Mouse (Mus musculus): Measurements from ENCODE around the gene Mitf. TPM values are rescaled to one million over a fixed set of nuclear protein-coding genes. Genes with fewer than 3 reads are reported as not detected.

The Mitf gene
- polyA plus RNA-seq, 1 experiment from 2014 or later = 0.40 TPM

GRCm38 (mm10) chr6:97857690-97858089, 50.8 kb downstream of the Mitf start:
- no peaks in the 10 kb centered on the region for H3K9me3 ChIP-seq (replicated peaks; ENCODE audit: control insufficient read depth, low read length)
- 35% methylated on average over 3 of the region's 3 CpGs for WGBS (ENCODE audit: insufficient replicate concordance)

GRCm38 (mm10) chr6:97866575-97866974, 59.7 kb downstream of the Mitf start:
- Histone ChIP-seq H3K27me3 (ENCODE audit: control insufficient read depth, insufficient read depth, low read depth, low read length) (no peaks in the 10 kb centered on the region), H3K27ac (ENCODE audit: low read length) (no peak overlapping the region), H3K4me3 (ENCODE audit: low read depth, low read length) (no peak overlapping the region), H3K9ac (ENCODE audit: low read depth, low read length) (no peak overlapping the region), H3K4me2 (ENCODE audit: low read depth, low read length) (no peak overlapping the region), H3K4me1 (ENCODE audit: control insufficient read depth, low read depth, low read length) (no peaks in the 10 kb centered on the region), H3K9me3 (replicated peaks; ENCODE audit: control insufficient read depth, low read length) (no peaks in the 10 kb centered on the region), H3K36me3 (ENCODE audit: control insufficient read depth, insufficient read depth) (no peaks in the 10 kb centered on the region)
- 21% methylated on average over 7 of the region's 7 CpGs for WGBS (ENCODE audit: insufficient replicate concordance)
- ATAC-seq (ENCODE audit: low read depth) = no peak

More at GRCm38 (mm10) chr6:97857690-97858089, 50.8 kb downstream of the Mitf start:
- no peak overlapping the region for H3K4me3 ChIP-seq (ENCODE audit: low read depth, low read length)
- H3K27ac ChIP-seq (ENCODE audit: low read length) = no peak overlapping the region
- no peak for ATAC-seq (ENCODE audit: low read depth)
- no peaks in the 10 kb centered on the region for H3K27me3 ChIP-seq (ENCODE audit: control insufficient read depth, insufficient read depth, low read depth, low read length)
- no peaks in the 10 kb centered on the region for H3K36me3 ChIP-seq (ENCODE audit: control insufficient read depth, insufficient read depth)
- no peaks in the 10 kb centered on the region for H3K4me1 ChIP-seq (ENCODE audit: control insufficient read depth, low read depth, low read length)
- H3K4me2 ChIP-seq (ENCODE audit: low read depth, low read length) = no peak overlapping the region
- no peak overlapping the region for H3K9ac ChIP-seq (ENCODE audit: low read depth, low read length)

GRCm38 (mm10) chr6:97868005-97868404, 61.2 kb downstream of the Mitf start:
- Histone ChIP-seq H3K4me1 (ENCODE audit: control insufficient read depth, low read depth, low read length) (no peaks in the 10 kb centered on the region), H3K36me3 (ENCODE audit: control insufficient read depth, insufficient read depth) (no peaks in the 10 kb centered on the region), H3K27ac (ENCODE audit: low read length) (no peak overlapping the region), H3K9ac (ENCODE audit: low read depth, low read length) (no peak overlapping the region), H3K4me2 (ENCODE audit: low read depth, low read length) (no peak overlapping the region), H3K27me3 (ENCODE audit: control insufficient read depth, insufficient read depth, low read depth, low read length) (no peaks in the 10 kb centered on the region), H3K4me3 (ENCODE audit: low read depth, low read length) (no peak overlapping the region), H3K9me3 (replicated peaks; ENCODE audit: control insufficient read depth, low read length) (no peaks in the 10 kb centered on the region)
- WGBS (ENCODE audit: insufficient replicate concordance) = 54% methylated on average over 1 of the region's 1 CpGs
- no peak for ATAC-seq (ENCODE audit: low read depth)

GRCm38 (mm10) chr6:97869953-97870352, 63.1 kb downstream of the Mitf start:
- Histone ChIP-seq H3K27me3 (ENCODE audit: control insufficient read depth, insufficient read depth, low read depth, low read length) (no peaks in the 10 kb centered on the region), H3K4me3 (ENCODE audit: low read depth, low read length) (no peak overlapping the region), H3K4me2 (ENCODE audit: low read depth, low read length) (no peak overlapping the region), H3K27ac (ENCODE audit: low read length) (no peak overlapping the region), H3K36me3 (ENCODE audit: control insufficient read depth, insufficient read depth) (no peaks in the 10 kb centered on the region), H3K4me1 (ENCODE audit: control insufficient read depth, low read depth, low read length) (no peaks in the 10 kb centered on the region), H3K9ac (ENCODE audit: low read depth, low read length) (no peak overlapping the region), H3K9me3 (replicated peaks; ENCODE audit: control insufficient read depth, low read length) (no peaks in the 10 kb centered on the region)
- 42% methylated on average over 4 of the region's 4 CpGs for WGBS (ENCODE audit: insufficient replicate concordance)
- no peak for ATAC-seq (ENCODE audit: low read depth)

- Histone ChIP-seq H3K4me1 (ENCODE audit: control insufficient read depth, low read depth, low read length) (no peaks in the 10 kb centered on the region), H3K36me3 (ENCODE audit: control insufficient read depth, insufficient read depth) (no peaks in the 10 kb centered on the region), H3K27me3 (ENCODE audit: control insufficient read depth, insufficient read depth, low read depth, low read length) (no peaks in the 10 kb centered on the region), H3K9ac (ENCODE audit: low read depth, low read length) (no peak overlapping the region), H3K27ac (ENCODE audit: low read length) (no peak overlapping the region), H3K4me3 (ENCODE audit: low read depth, low read length) (no peak overlapping the region), H3K9me3 (replicated peaks; ENCODE audit: control insufficient read depth, low read length) (no peaks in the 10 kb centered on the region), H3K4me2 (ENCODE audit: low read depth, low read length) (no peak overlapping the region)
- ATAC-seq (ENCODE audit: low read depth) = no peak
- WGBS (ENCODE audit: insufficient replicate concordance) = 63% methylated on average over 4 of the region's 4 CpGs
Observed at GRCm38 (mm10) chr6:97871296-97872030, 64.6 kb downstream of the Mitf start.

GRCm38 (mm10) chr6:97873102-97873501, 66.2 kb downstream of the Mitf start:
- no peak for ATAC-seq (ENCODE audit: low read depth)
- no peak overlapping the region for H3K4me2 ChIP-seq (ENCODE audit: low read depth, low read length)

GRCm38 (mm10) chr6:97876990-97877389, 70.1 kb downstream of the Mitf start:
- no peaks in the 10 kb centered on the region for H3K27me3 ChIP-seq (ENCODE audit: control insufficient read depth, insufficient read depth, low read depth, low read length)
- H3K4me3 ChIP-seq (ENCODE audit: low read depth, low read length) = no peak overlapping the region
- H3K9ac ChIP-seq (ENCODE audit: low read depth, low read length) = no peak overlapping the region
- ATAC-seq (ENCODE audit: low read depth) = 0 out of 2 replicates have a peak, but pooled peaks have one; percentile 27
- no peak overlapping the region for H3K27ac ChIP-seq (ENCODE audit: low read length)
- no peaks in the 10 kb centered on the region for H3K9me3 ChIP-seq (replicated peaks; ENCODE audit: control insufficient read depth, low read length)
- H3K4me2 ChIP-seq (ENCODE audit: low read depth, low read length) = no peak overlapping the region
- no peaks in the 10 kb centered on the region for H3K36me3 ChIP-seq (ENCODE audit: control insufficient read depth, insufficient read depth)
- 29% methylated on average over 2 of the region's 2 CpGs for WGBS (ENCODE audit: insufficient replicate concordance)
- no peaks in the 10 kb centered on the region for H3K4me1 ChIP-seq (ENCODE audit: control insufficient read depth, low read depth, low read length)

More at GRCm38 (mm10) chr6:97873102-97873501, 66.2 kb downstream of the Mitf start:
- Histone ChIP-seq H3K9me3 (replicated peaks; ENCODE audit: control insufficient read depth, low read length) (no peaks in the 10 kb centered on the region), H3K4me3 (ENCODE audit: low read depth, low read length) (no peak overlapping the region), H3K27ac (ENCODE audit: low read length) (no peak overlapping the region), H3K4me1 (ENCODE audit: control insufficient read depth, low read depth, low read length) (no peaks in the 10 kb centered on the region), H3K36me3 (ENCODE audit: control insufficient read depth, insufficient read depth) (no peaks in the 10 kb centered on the region), H3K27me3 (ENCODE audit: control insufficient read depth, insufficient read depth, low read depth, low read length) (no peaks in the 10 kb centered on the region), H3K9ac (ENCODE audit: low read depth, low read length) (no peak overlapping the region)
- WGBS (ENCODE audit: insufficient replicate concordance) = 50% methylated on average over 2 of the region's 2 CpGs

- 44% methylated on average over 6 of the region's 6 CpGs for WGBS (ENCODE audit: insufficient replicate concordance)
- H3K36me3 ChIP-seq (ENCODE audit: control insufficient read depth, insufficient read depth) = no peaks in the 10 kb centered on the region
- no peaks in the 10 kb centered on the region for H3K9me3 ChIP-seq (replicated peaks; ENCODE audit: control insufficient read depth, low read length)
- no peaks in the 10 kb centered on the region for H3K27me3 ChIP-seq (ENCODE audit: control insufficient read depth, insufficient read depth, low read depth, low read length)
- no peak overlapping the region for H3K9ac ChIP-seq (ENCODE audit: low read depth, low read length)
- H3K4me2 ChIP-seq (ENCODE audit: low read depth, low read length) = no peak overlapping the region
- H3K4me3 ChIP-seq (ENCODE audit: low read depth, low read length) = no peak overlapping the region
- H3K27ac ChIP-seq (ENCODE audit: low read length) = no peak overlapping the region
- no peaks in the 10 kb centered on the region for H3K4me1 ChIP-seq (ENCODE audit: control insufficient read depth, low read depth, low read length)
- no peak for ATAC-seq (ENCODE audit: low read depth)
Observed at GRCm38 (mm10) chr6:97877492-97877891, 70.6 kb downstream of the Mitf start.

GRCm38 (mm10) chr6:97880363-97880762, 73.5 kb downstream of the Mitf start:
- Histone ChIP-seq H3K36me3 (ENCODE audit: control insufficient read depth, insufficient read depth) (no peaks in the 10 kb centered on the region), H3K9ac (ENCODE audit: low read depth, low read length) (no peak overlapping the region), H3K4me1 (ENCODE audit: control insufficient read depth, low read depth, low read length) (no peaks in the 10 kb centered on the region), H3K27ac (ENCODE audit: low read length) (no peak overlapping the region), H3K4me2 (ENCODE audit: low read depth, low read length) (no peak overlapping the region), H3K9me3 (replicated peaks; ENCODE audit: control insufficient read depth, low read length) (no peaks in the 10 kb centered on the region), H3K27me3 (ENCODE audit: control insufficient read depth, insufficient read depth, low read depth, low read length) (no peaks in the 10 kb centered on the region), H3K4me3 (ENCODE audit: low read depth, low read length) (no peak overlapping the region)
- ATAC-seq (ENCODE audit: low read depth) = no peak
- 49% methylated on average over 5 of the region's 5 CpGs for WGBS (ENCODE audit: insufficient replicate concordance)
